Mouse (Mus musculus): ENCODE data around the gene Gm17268.

DNA sequence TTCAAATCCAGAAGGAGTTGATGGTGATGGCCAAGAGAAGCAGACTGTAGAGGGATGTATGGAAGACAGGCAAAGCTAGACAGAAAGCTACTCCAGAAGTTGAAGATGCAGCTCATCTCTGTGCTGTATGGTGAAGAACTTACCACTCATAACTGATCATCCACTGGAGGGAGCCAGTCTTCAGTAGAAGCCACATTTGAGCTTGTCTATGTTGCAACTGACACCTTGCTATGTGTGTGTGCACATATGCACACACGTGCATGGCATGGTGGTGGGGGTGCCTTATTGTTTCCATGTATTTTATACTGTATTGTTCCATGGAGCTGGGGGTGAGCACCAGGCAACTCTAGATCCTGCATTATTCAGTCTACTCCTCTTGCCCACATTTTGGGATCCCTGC, 34.0 kb upstream of the Gm17268 start:
- TF ChIP-seq ZC3H11A (IDR thresholded peaks at IDR 0.05; ENCODE audit: borderline replicate concordance, low read depth, low read length) = no peak
- TF ChIP-seq MAFK (IDR thresholded peaks at IDR 0.05; ENCODE audit: insufficient read depth, low read depth, low read length) = no peak
- no peak for TF ChIP-seq HCFC1 (IDR thresholded peaks at IDR 0.05; ENCODE audit: borderline replicate concordance, insufficient read depth, low read length)
- TF ChIP-seq ZNF384 (IDR thresholded peaks at IDR 0.05; ENCODE audit: low read depth, low read length) = no peak
- no peak for TF ChIP-seq CHD2 (IDR thresholded peaks at IDR 0.05; ENCODE audit: low read depth, low read length)

Measured in ES-E14 (cell line).